Mouse (Mus musculus): ENCODE measurements at regions not wholly inside any gene's neighbourhood (a gene's known extent, or its start where the extent isn't known, plus 50 kb on each side); places are given as distances from the start of the nearest gene placed in this dataset.
A peak's percentile ranks its signal among the peaks of the same experiment; 100 is the strongest.

DNA sequence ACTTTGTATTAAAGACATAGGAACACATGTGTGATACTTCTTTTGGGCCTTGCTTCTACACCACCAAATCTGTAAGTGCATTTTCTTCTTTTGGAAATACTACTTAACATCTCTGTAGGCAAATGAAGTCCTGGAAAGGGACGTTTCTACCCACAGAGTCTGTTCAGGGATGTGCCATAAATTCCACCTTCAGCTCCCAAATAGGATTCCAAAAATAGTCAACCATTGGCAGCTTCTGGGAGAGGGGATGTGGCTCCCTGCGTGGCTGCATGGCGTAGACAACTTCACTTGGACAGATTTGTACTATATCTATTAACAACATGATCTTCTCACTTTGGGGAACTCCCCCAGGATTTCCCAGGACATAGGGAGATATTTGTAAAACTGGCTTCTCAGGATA is 566.8 kb downstream of the Dhx35 start:
- Histone ChIP-seq H3K27ac (replicated peaks; ENCODE audit: low read depth, low read length) (no peak overlapping the region), H3K27me3 (ENCODE audit: control insufficient read depth, insufficient read depth, low read length) (no peaks in the 10 kb centered on the region), H3K36me3 (ENCODE audit: control insufficient read depth, insufficient read depth, low read length) (no peaks in the 10 kb centered on the region), H3K4me2 (ENCODE audit: low read depth, severe bottlenecking) (no peak overlapping the region), H3K9ac (ENCODE audit: low read length) (no peak overlapping the region), H3K4me3 (ENCODE audit: low read depth, low read length) (no peak overlapping the region), H3K9me3 (ENCODE audit: control insufficient read depth, low read length) (no peaks in the 10 kb centered on the region), H3K4me1 (ENCODE audit: control insufficient read depth, insufficient read depth, low read length) (peaks cover 3% of the 10 kb centered on the region; the same call in 1 of the 2 replicates)
- DNase-seq (ENCODE audit: low spot score) (no peak), ATAC-seq (ENCODE audit: insufficient number of reproducible peaks, low FRiP score, low TSS enrichment, low read depth) (no peak)
- 83% methylated on average over 3 of the region's 3 CpGs for WGBS

DNA sequence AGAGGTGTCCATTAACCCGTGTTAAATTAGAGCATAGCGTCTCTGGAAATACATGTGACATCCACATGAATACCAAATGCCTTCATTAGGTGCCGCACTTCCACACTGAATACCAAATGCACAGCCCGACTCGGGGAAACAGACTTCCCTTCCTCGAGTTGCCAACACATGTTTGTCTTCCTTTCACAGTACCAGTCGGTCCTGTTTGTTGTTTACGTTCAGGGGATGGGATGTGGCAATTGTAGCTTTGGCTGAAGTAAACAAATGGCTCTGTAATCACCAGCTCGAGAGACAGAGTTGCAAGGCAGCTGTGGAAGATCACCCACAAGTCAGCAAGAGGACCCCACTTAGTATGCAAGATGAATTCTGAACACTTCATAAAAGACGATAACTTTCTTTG is 598.3 kb downstream of the Dhx35 start:
- Histone ChIP-seq H3K36me3 (ENCODE audit: control insufficient read depth, insufficient read depth, low read length) (no peaks in the 10 kb centered on the region), H3K4me1 (ENCODE audit: control insufficient read depth, insufficient read depth, low read length) (no peaks in the 10 kb centered on the region), H3K27me3 (ENCODE audit: control insufficient read depth, insufficient read depth, low read length) (no peaks in the 10 kb centered on the region), H3K27ac (replicated peaks; ENCODE audit: low read depth, low read length) (no peak overlapping the region), H3K9ac (ENCODE audit: low read length) (no peak overlapping the region), H3K4me2 (ENCODE audit: low read depth, severe bottlenecking) (no peak overlapping the region), H3K4me3 (ENCODE audit: low read depth, low read length) (no peak overlapping the region), H3K9me3 (ENCODE audit: control insufficient read depth, low read length) (no peaks in the 10 kb centered on the region)
- ATAC-seq (ENCODE audit: insufficient number of reproducible peaks, low FRiP score, low TSS enrichment, low read depth) (no peak), DNase-seq (ENCODE audit: low spot score) (no peak)
- 37% methylated on average over 10 of the region's 10 CpGs for WGBS

DNA sequence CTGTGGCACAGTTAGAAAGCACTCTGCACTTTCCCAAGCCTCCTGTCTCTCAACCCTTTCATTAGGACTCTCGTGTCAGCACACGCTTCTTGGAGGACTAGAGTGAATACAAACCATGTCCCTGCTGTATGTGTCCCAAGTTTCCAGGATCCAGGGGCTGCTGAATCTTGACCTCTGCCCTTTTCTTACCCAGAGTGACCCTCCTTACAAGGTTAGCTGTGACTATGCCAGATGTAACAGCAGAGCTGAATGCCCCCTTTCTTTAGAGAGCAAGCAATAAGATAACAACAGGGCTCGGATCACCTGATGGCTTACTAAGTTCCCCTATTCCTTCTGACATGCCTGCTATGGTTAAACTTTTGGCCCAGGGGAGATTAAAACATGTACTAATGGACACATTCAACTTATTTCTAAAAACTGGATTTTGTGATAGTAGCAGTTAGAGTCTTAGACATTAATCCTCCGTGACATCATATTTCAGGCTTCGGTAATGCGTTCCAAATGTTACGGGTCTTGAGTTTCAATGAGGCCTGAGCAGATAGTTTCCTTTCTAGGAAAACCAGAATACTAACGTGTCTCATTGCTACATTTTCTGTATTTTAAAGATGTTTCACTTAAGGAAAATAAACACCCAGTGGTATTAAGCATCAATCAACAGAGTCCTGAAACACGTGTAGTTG is 607.0 kb downstream of the Dhx35 start:
- Histone ChIP-seq H3K9ac (ENCODE audit: low read length) (no peak overlapping the region), H3K4me1 (ENCODE audit: control insufficient read depth, insufficient read depth, low read length) (peaks cover 7% of the 10 kb centered on the region; the same call in 1 of the 2 replicates), H3K27ac (replicated peaks; ENCODE audit: low read depth, low read length) (no peak overlapping the region), H3K27me3 (ENCODE audit: control insufficient read depth, insufficient read depth, low read length) (no peaks in the 10 kb centered on the region), H3K4me3 (ENCODE audit: low read depth, low read length) (no peak overlapping the region), H3K9me3 (ENCODE audit: control insufficient read depth, low read length) (no peaks in the 10 kb centered on the region), H3K4me2 (ENCODE audit: low read depth, severe bottlenecking) (no peak overlapping the region), H3K36me3 (ENCODE audit: control insufficient read depth, insufficient read depth, low read length) (no peaks in the 10 kb centered on the region)
- DNase-seq (ENCODE audit: low spot score), result no peak
- 38% methylated on average over 9 of the region's 9 CpGs for WGBS
- ATAC-seq (ENCODE audit: insufficient number of reproducible peaks, low FRiP score, low TSS enrichment, low read depth), result no peak

DNA sequence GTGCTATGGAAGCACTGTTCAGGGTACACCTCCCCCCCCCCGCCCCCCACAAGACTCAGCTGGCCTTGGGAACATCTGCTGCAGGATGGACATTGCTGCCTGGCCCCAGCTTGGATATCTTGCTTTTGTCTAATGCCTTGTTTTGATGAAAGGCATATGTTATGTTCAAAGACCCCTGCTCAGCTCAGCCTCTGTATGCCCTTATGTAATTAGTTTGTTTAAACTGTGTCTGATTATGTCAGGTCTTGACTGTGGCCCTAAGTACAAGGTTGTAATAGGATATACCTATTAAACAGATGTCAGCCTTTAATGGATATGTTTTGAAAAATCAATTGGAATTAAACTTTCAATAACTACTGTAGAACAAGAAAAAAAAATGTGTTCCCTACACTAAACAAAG is 610.3 kb downstream of the Dhx35 start:
- H3K27ac ChIP-seq (replicated peaks; ENCODE audit: low read depth, low read length), result no peak overlapping the region
- no peak overlapping the region for H3K4me3 ChIP-seq (ENCODE audit: low read depth, low read length)
- no peaks in the 10 kb centered on the region for H3K36me3 ChIP-seq (ENCODE audit: control insufficient read depth, insufficient read depth, low read length)
- WGBS, result 25% methylated on average over 1 of the region's 1 CpGs
- no peak overlapping the region for H3K9ac ChIP-seq (ENCODE audit: low read length)
- H3K4me2 ChIP-seq (ENCODE audit: low read depth, severe bottlenecking), result no peak overlapping the region
- DNase-seq (ENCODE audit: low spot score) (no peak), ATAC-seq (ENCODE audit: insufficient number of reproducible peaks, low FRiP score, low TSS enrichment, low read depth) (no peak)
- H3K27me3 ChIP-seq (ENCODE audit: control insufficient read depth, insufficient read depth, low read length), result no peaks in the 10 kb centered on the region
- H3K4me1 ChIP-seq (ENCODE audit: control insufficient read depth, insufficient read depth, low read length), result 0 out of 2 replicates have a peak, but pooled peaks cover 3% of the 10 kb centered on the region
- H3K9me3 ChIP-seq (ENCODE audit: control insufficient read depth, low read length), result no peaks in the 10 kb centered on the region

DNA sequence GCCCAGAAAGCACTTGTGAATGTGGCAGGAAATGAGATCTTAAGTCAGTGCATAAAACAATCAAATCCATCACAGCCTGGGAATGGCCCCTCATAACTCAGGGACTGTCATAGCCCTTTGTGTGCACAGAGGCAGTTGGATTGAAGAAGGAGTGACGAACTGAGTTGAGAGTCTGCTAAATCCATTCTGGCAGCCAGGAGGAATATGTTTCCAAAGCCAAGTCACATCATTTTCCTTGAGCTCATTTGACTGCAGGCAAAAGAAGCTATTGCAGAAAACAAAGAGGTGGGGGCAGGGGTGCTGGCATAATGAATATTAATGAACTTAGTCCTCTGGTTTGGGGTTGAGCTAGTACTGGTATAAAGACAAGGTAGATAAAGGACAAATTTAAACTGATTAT is 620.0 kb downstream of the Dhx35 start:
- no peaks in the 10 kb centered on the region for H3K9me3 ChIP-seq (ENCODE audit: control insufficient read depth, low read length)
- no peak overlapping the region for H3K9ac ChIP-seq (ENCODE audit: low read length)
- H3K4me2 ChIP-seq (ENCODE audit: low read depth, severe bottlenecking), result no peak overlapping the region
- DNase-seq (ENCODE audit: low spot score) (peak; percentile 70), ATAC-seq (ENCODE audit: insufficient number of reproducible peaks, low FRiP score, low TSS enrichment, low read depth) (peak; percentile 85)
- H3K4me3 ChIP-seq (ENCODE audit: low read depth, low read length), result no peak overlapping the region
- peaks cover 4% of the 10 kb centered on the region; the same call in 1 of the 2 replicates for H3K4me1 ChIP-seq (ENCODE audit: control insufficient read depth, insufficient read depth, low read length)
- no peaks in the 10 kb centered on the region for H3K27me3 ChIP-seq (ENCODE audit: control insufficient read depth, insufficient read depth, low read length)
- no peaks in the 10 kb centered on the region for H3K36me3 ChIP-seq (ENCODE audit: control insufficient read depth, insufficient read depth, low read length)
- 5% methylated on average over 1 of the region's 1 CpGs for WGBS
- no peak overlapping the region for H3K27ac ChIP-seq (replicated peaks; ENCODE audit: low read depth, low read length)

DNA sequence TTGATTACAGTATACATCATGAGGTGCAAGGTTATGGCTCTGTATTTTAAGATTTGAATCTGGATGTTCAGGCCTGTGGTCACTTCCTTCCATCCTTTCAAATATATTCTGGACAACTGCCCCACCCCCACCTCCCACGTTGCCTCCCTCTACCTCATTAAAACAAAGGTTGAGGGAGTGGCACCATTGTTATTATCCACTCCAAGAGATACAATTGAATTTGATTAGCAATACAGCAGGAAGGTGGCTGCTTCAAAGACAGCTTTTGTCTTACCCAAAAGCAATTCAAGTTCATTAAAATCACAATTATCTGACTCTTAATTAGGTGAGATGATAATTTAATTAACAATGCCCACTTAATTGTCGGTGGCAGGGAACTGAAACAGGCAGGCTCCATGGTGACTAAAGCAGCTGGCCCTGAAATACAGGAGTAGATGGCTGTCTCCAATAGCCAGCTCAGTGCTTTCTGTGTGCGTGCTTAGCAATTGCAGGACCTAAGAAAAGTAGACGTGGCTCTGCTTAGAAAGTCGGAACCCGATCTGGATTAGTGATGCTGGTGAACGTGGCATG is 623.8 kb downstream of the Dhx35 start:
- no peak overlapping the region for H3K4me3 ChIP-seq (ENCODE audit: low read depth, low read length)
- no peak for ATAC-seq (ENCODE audit: insufficient number of reproducible peaks, low FRiP score, low TSS enrichment, low read depth)
- H3K4me1 ChIP-seq (ENCODE audit: control insufficient read depth, insufficient read depth, low read length), result peaks cover 13% of the 10 kb centered on the region
- 65% methylated on average over 7 of the region's 7 CpGs for WGBS
- no peak overlapping the region for H3K4me2 ChIP-seq (ENCODE audit: low read depth, severe bottlenecking)
- no peak overlapping the region for H3K27ac ChIP-seq (replicated peaks; ENCODE audit: low read depth, low read length)
- DNase-seq (ENCODE audit: low spot score), result no peak
- H3K9ac ChIP-seq (ENCODE audit: low read length), result no peak overlapping the region
- no peaks in the 10 kb centered on the region for H3K36me3 ChIP-seq (ENCODE audit: control insufficient read depth, insufficient read depth, low read length)
- no peaks in the 10 kb centered on the region for H3K9me3 ChIP-seq (ENCODE audit: control insufficient read depth, low read length)
- H3K27me3 ChIP-seq (ENCODE audit: control insufficient read depth, insufficient read depth, low read length), result no peaks in the 10 kb centered on the region

DNA sequence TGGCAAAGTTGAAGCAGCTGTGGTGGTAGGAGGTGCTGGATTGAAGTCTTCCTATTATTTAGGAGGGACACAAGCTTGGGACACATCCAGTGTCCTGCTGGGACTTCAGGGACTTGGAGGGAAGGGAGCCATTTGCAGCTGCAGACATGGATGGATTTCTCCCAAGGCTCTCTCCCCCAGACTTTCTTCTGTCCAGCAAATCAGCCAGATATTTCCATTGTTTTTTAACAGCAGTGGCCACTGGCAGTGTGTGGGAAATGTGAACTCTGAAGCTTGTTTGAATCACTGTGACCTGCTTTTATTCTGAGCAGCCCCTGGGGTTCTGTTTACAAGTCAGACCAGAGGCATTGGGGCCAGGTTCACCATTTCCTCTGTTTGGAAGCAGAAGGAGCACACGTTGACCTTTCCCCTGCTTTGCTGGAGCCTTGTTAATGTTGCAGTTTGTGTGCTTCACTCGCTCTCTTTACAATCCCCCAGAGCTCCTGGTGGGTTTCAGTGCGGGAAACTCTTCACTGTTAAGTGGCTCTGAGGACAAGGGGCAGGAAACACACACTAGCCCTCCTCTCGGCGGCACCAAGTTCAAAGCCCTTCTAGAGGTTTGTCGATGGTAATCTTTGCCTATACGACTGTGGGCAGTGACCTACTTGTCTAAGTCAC is 627.8 kb downstream of the Dhx35 start:
- Histone ChIP-seq H3K4me1 (ENCODE audit: control insufficient read depth, insufficient read depth, low read length) (peaks cover 9% of the 10 kb centered on the region; the same call in 1 of the 2 replicates), H3K4me3 (ENCODE audit: low read depth, low read length) (no peak overlapping the region), H3K36me3 (ENCODE audit: control insufficient read depth, insufficient read depth, low read length) (no peaks in the 10 kb centered on the region), H3K9me3 (ENCODE audit: control insufficient read depth, low read length) (no peaks in the 10 kb centered on the region), H3K4me2 (ENCODE audit: low read depth, severe bottlenecking) (no peak overlapping the region), H3K27me3 (ENCODE audit: control insufficient read depth, insufficient read depth, low read length) (no peaks in the 10 kb centered on the region), H3K27ac (replicated peaks; ENCODE audit: low read depth, low read length) (peak overlapping the region; percentile 30), H3K9ac (ENCODE audit: low read length) (no peak overlapping the region)
- DNase-seq (ENCODE audit: low spot score), result peak; percentile 52
- peak; percentile 17; the same call in 1 of the 2 replicates for ATAC-seq (ENCODE audit: insufficient number of reproducible peaks, low FRiP score, low TSS enrichment, low read depth)
- 29% methylated on average over 7 of the region's 7 CpGs for WGBS

DNA sequence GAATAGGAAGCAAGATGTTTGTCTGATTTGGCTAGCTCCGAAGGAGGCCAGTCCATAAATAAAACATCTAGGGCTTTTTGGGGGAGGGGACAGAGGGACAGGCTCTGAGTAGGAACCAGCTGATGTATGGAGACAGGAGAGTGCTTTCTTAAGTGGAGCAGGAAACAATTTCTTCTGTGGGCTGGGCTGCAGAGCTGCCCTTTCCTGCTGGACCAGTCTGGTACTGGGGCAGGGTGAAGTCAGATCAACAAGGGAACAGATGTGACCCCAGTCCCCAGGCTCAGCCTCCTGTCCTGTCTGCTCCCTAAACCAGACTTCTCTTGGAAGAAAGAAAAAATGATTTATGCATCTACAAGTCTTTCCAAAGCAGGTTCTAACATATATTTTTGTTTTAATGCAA is 633.6 kb downstream of the Dhx35 start:
- DNase-seq (ENCODE audit: low spot score), result no peak
- Histone ChIP-seq H3K9ac (ENCODE audit: low read length) (no peak overlapping the region), H3K27me3 (ENCODE audit: control insufficient read depth, insufficient read depth, low read length) (no peaks in the 10 kb centered on the region), H3K4me2 (ENCODE audit: low read depth, severe bottlenecking) (no peak overlapping the region), H3K27ac (replicated peaks; ENCODE audit: low read depth, low read length) (no peak overlapping the region), H3K4me3 (ENCODE audit: low read depth, low read length) (no peak overlapping the region), H3K9me3 (ENCODE audit: control insufficient read depth, low read length) (no peaks in the 10 kb centered on the region), H3K36me3 (ENCODE audit: control insufficient read depth, insufficient read depth, low read length) (no peaks in the 10 kb centered on the region), H3K4me1 (ENCODE audit: control insufficient read depth, insufficient read depth, low read length) (peaks cover 7% of the 10 kb centered on the region)
- ATAC-seq (ENCODE audit: insufficient number of reproducible peaks, low FRiP score, low TSS enrichment, low read depth), result no peak
- WGBS, result 31% methylated on average over 1 of the region's 1 CpGs
